Mouse (Mus musculus): ENCODE data around the gene Olfr1162. TPM values are rescaled to one million over a fixed set of nuclear protein-coding genes. Genes with fewer than 3 reads are reported as not detected.

The Olfr1162 gene
- polyA plus RNA-seq, 1 experiment from 2014 or later, result not detected

Other genes starting within 250 kb of the Olfr1162 start
- gene Olfr1145, start 241.3 kb downstream of the Olfr1162 start, polyA plus RNA-seq (2014; fragmentation: Nextera tagmentation; extraction: Ambion mirVana), result not detected in 2 replicates
- not detected in 2 replicates for gene Olfr1148, start 220.6 kb downstream of the Olfr1162 start, polyA plus RNA-seq (2014; fragmentation: Nextera tagmentation; extraction: Ambion mirVana)
- not detected in 2 replicates for gene Olfr1150-ps1, start 207.1 kb downstream of the Olfr1162 start, polyA plus RNA-seq (2014; fragmentation: Nextera tagmentation; extraction: Ambion mirVana)
- not detected in 2 replicates for gene Olfr1151, start 195.3 kb downstream of the Olfr1162 start, polyA plus RNA-seq (2014; fragmentation: Nextera tagmentation; extraction: Ambion mirVana)
- not detected in 2 replicates for gene Olfr1152, start 184.6 kb downstream of the Olfr1162 start, polyA plus RNA-seq (2014; fragmentation: Nextera tagmentation; extraction: Ambion mirVana)
- not detected in 2 replicates for gene Olfr1153, start 156.2 kb downstream of the Olfr1162 start, polyA plus RNA-seq (2014; fragmentation: Nextera tagmentation; extraction: Ambion mirVana)
- not detected in 2 replicates for gene Olfr1154, start 146.0 kb downstream of the Olfr1162 start, polyA plus RNA-seq (2014; fragmentation: Nextera tagmentation; extraction: Ambion mirVana)
- not detected in 2 replicates for gene Olfr1155, start 106.0 kb downstream of the Olfr1162 start, polyA plus RNA-seq (2014; fragmentation: Nextera tagmentation; extraction: Ambion mirVana)
- not detected in 2 replicates for gene Olfr1156, start 98.0 kb downstream of the Olfr1162 start, polyA plus RNA-seq (2014; fragmentation: Nextera tagmentation; extraction: Ambion mirVana)
- gene Olfr1157, start 82.8 kb downstream of the Olfr1162 start, polyA plus RNA-seq (2014; fragmentation: Nextera tagmentation; extraction: Ambion mirVana), result not detected in 2 replicates
- not detected in 2 replicates for gene Olfr74, start 76.5 kb downstream of the Olfr1162 start, polyA plus RNA-seq (2014; fragmentation: Nextera tagmentation; extraction: Ambion mirVana)
- gene Olfr1158, start 61.0 kb downstream of the Olfr1162 start, polyA plus RNA-seq (2014; fragmentation: Nextera tagmentation; extraction: Ambion mirVana), result not detected in 2 replicates
- not detected in 2 replicates for gene Olfr1160, start 42.9 kb downstream of the Olfr1162 start, polyA plus RNA-seq (2014; fragmentation: Nextera tagmentation; extraction: Ambion mirVana)
- not detected in 2 replicates for gene Olfr1161, start 28.4 kb downstream of the Olfr1162 start, polyA plus RNA-seq (2014; fragmentation: Nextera tagmentation; extraction: Ambion mirVana)
- 0.09 TPM in 1 of 2 replicates, not detected in the other for gene Olfr73, start 13.4 kb downstream of the Olfr1162 start, polyA plus RNA-seq (2014; fragmentation: Nextera tagmentation; extraction: Ambion mirVana)
- gene Olfr1163, start 20.7 kb upstream of the Olfr1162 start, polyA plus RNA-seq (2014; fragmentation: Nextera tagmentation; extraction: Ambion mirVana), result not detected in 2 replicates
- not detected in 2 replicates for gene Olfr1164, start 42.8 kb upstream of the Olfr1162 start, polyA plus RNA-seq (2014; fragmentation: Nextera tagmentation; extraction: Ambion mirVana)
- not detected in 2 replicates for gene Olfr1166, start 77.1 kb upstream of the Olfr1162 start, polyA plus RNA-seq (2014; fragmentation: Nextera tagmentation; extraction: Ambion mirVana)
- gene Olfr1167, start 104.1 kb upstream of the Olfr1162 start, polyA plus RNA-seq (2014; fragmentation: Nextera tagmentation; extraction: Ambion mirVana), result not detected in 2 replicates
- gene Olfr1168, start 130.8 kb upstream of the Olfr1162 start, polyA plus RNA-seq (2014; fragmentation: Nextera tagmentation; extraction: Ambion mirVana), result not detected in 2 replicates
- not detected in 2 replicates for gene Olfr1170, start 177.2 kb upstream of the Olfr1162 start, polyA plus RNA-seq (2014; fragmentation: Nextera tagmentation; extraction: Ambion mirVana)
- gene Olfr1173, start 228.7 kb upstream of the Olfr1162 start, polyA plus RNA-seq (2014; fragmentation: Nextera tagmentation; extraction: Ambion mirVana), result not detected in 2 replicates

Measured in limb, embryonic 11.5 days (tissue).